Mouse (Mus musculus) hindbrain, embryonic 12.5 days (tissue): ENCODE results near the gene Ccdc69. TPM values are rescaled to one million over a fixed set of nuclear protein-coding genes. Genes with fewer than 3 reads are reported as not detected.

Experiments
- ATAC-seq: fragments of 200-750 bp; cut with Nextera tagmentation; 2 replicates; pipeline ENCODE4 v1.8.0; 2017; ENCODE audit warnings: moderate TSS enrichment; ENCODE audit not compliant: low FRiP score
- H3K27ac ChIP-seq: fragments of 300-500 bp; sonication (generic); 2 replicates; pipeline ENCODE4 v1.5.1; 2016; ENCODE audit warnings: mild to moderate bottlenecking
- H3K27me3 ChIP-seq: fragments of 300-500 bp; sonication (generic); 2 replicates; pipeline ENCODE4 v1.6.1; 2016; ENCODE audit warnings: mild to moderate bottlenecking
- H3K36me3 ChIP-seq: fragments of 300-500 bp; sonication (generic); 2 replicates; pipeline ENCODE4 v1.6.1; 2016; ENCODE audit warnings: mild to moderate bottlenecking
- H3K4me1 ChIP-seq: fragments of 300-500 bp; sonication (generic); 2 replicates; pipeline ENCODE4 v1.6.1; 2016
- H3K4me2 ChIP-seq: fragments of 300-500 bp; sonication (generic); replicated peaks from 2 replicates; pipeline ENCODE4 v1.6.1; 2016; ENCODE audit warnings: mild to moderate bottlenecking
- H3K4me3 ChIP-seq: fragments of 300-500 bp; sonication (generic); 2 replicates; pipeline ENCODE4 v1.5.1; 2016; ENCODE audit warnings: mild to moderate bottlenecking
- H3K9ac ChIP-seq: fragments of 300-500 bp; sonication (generic); 2 replicates; pipeline ENCODE4 v1.6.1; 2016; ENCODE audit warnings: mild to moderate bottlenecking, moderate library complexity
- H3K9me3 ChIP-seq: fragments of 300-500 bp; sonication (generic); replicated peaks from 2 replicates; pipeline ENCODE4 v1.6.1; 2016; ENCODE audit warnings: mild to moderate bottlenecking
- WGBS: fragments of 180-500 bp; shearing (Covaris S2); methylation state at CpG from one replicate; pipeline ENCODE4 v1.1.7; 2016; 5-methylcytosine and 5-hydroxymethylcytosine counted together
- polyA plus RNA-seq: library from polyadenylated mRNA; unstranded; fragments of >200 nt; fragmentation: Nextera tagmentation; extraction: Ambion mirVana; gene quantifications from 2 replicates; pipeline ENCODE4 v1.2.1, GENCODE M21; 2016

The Ccdc69 gene
- polyA plus RNA-seq, 1 experiment from 2014 or later: 0.49 TPM

- H3K27me3 ChIP-seq: no peaks in the 10 kb centered on the region
- H3K4me2 ChIP-seq: no peak overlapping the region
- H3K9ac ChIP-seq: no peak overlapping the region
- no peak overlapping the region for H3K4me3 ChIP-seq
- no peaks in the 10 kb centered on the region for H3K4me1 ChIP-seq
- H3K9me3 ChIP-seq: no peaks in the 10 kb centered on the region
- no peak for ATAC-seq
- 70% methylated on average over 2 of the region's 2 CpGs for WGBS
- no peak overlapping the region for H3K27ac ChIP-seq
- no peaks in the 10 kb centered on the region for H3K36me3 ChIP-seq
These were observed 12.0 kb upstream of the Ccdc69 start for GRCm38 (mm10) chr11:55089892-55090291.

GRCm38 (mm10) chr11:55087006-55087405, 9.1 kb upstream of the Ccdc69 start:
- H3K36me3 ChIP-seq: no peaks in the 10 kb centered on the region
- no peak overlapping the region for H3K4me3 ChIP-seq
- no peak for ATAC-seq
- H3K4me2 ChIP-seq: no peak overlapping the region
- no peaks in the 10 kb centered on the region for H3K4me1 ChIP-seq
- H3K9me3 ChIP-seq: no peaks in the 10 kb centered on the region
- H3K27me3 ChIP-seq: no peaks in the 10 kb centered on the region
- 6% methylated on average over 10 of the region's 10 CpGs for WGBS
- no peak overlapping the region for H3K9ac ChIP-seq
- no peak overlapping the region for H3K27ac ChIP-seq

GRCm38 (mm10) chr11:55085396-55085795, 7.5 kb upstream of the Ccdc69 start:
- Histone ChIP-seq H3K4me2 (no peak overlapping the region), H3K36me3 (no peaks in the 10 kb centered on the region), H3K27me3 (no peaks in the 10 kb centered on the region), H3K4me3 (no peak overlapping the region), H3K4me1 (no peaks in the 10 kb centered on the region), H3K27ac (no peak overlapping the region), H3K9me3 (no peaks in the 10 kb centered on the region), H3K9ac (no peak overlapping the region)
- 74% methylated on average over 5 of the region's 5 CpGs for WGBS
- no peak for ATAC-seq

GRCm38 (mm10) chr11:55084629-55085028, 6.7 kb upstream of the Ccdc69 start:
- Histone ChIP-seq H3K4me3 (no peak overlapping the region), H3K9me3 (no peaks in the 10 kb centered on the region), H3K27me3 (no peaks in the 10 kb centered on the region), H3K4me2 (no peak overlapping the region), H3K9ac (no peak overlapping the region), H3K27ac (no peak overlapping the region), H3K4me1 (no peaks in the 10 kb centered on the region), H3K36me3 (no peaks in the 10 kb centered on the region)
- 78% methylated on average over 4 of the region's 4 CpGs for WGBS
- ATAC-seq: no peak

GRCm38 (mm10) chr11:55081206-55081605, 3.3 kb upstream of the Ccdc69 start:
- no peaks in the 10 kb centered on the region for H3K36me3 ChIP-seq
- no peak for ATAC-seq
- H3K9me3 ChIP-seq: no peaks in the 10 kb centered on the region
- no peak overlapping the region for H3K4me2 ChIP-seq
- no peak overlapping the region for H3K4me3 ChIP-seq
- H3K27me3 ChIP-seq: peaks cover 24% of the 10 kb centered on the region
- peaks cover 10% of the 10 kb centered on the region for H3K4me1 ChIP-seq
- 93% methylated on average over 9 of the region's 9 CpGs for WGBS
- H3K9ac ChIP-seq: no peak overlapping the region
- no peak overlapping the region for H3K27ac ChIP-seq

- H3K4me3 ChIP-seq: no peak overlapping the region
- H3K4me1 ChIP-seq: peaks cover 10% of the 10 kb centered on the region
- no peak for ATAC-seq
- H3K36me3 ChIP-seq: no peaks in the 10 kb centered on the region
- H3K27me3 ChIP-seq: peaks cover 24% of the 10 kb centered on the region
- H3K9me3 ChIP-seq: no peaks in the 10 kb centered on the region
- no peak overlapping the region for H3K9ac ChIP-seq
- 58% methylated on average over 4 of the region's 4 CpGs for WGBS
- no peak overlapping the region for H3K27ac ChIP-seq
- H3K4me2 ChIP-seq: no peak overlapping the region
These were observed 1.2 kb upstream of the Ccdc69 start for GRCm38 (mm10) chr11:55079180-55079579.

- H3K4me1 ChIP-seq: peaks cover 10% of the 10 kb centered on the region
- no peak overlapping the region for H3K4me3 ChIP-seq
- 43% methylated on average over 3 of the region's 3 CpGs for WGBS
- no peak overlapping the region for H3K27ac ChIP-seq
- H3K9me3 ChIP-seq: no peaks in the 10 kb centered on the region
- no peak for ATAC-seq
- no peaks in the 10 kb centered on the region for H3K36me3 ChIP-seq
- H3K27me3 ChIP-seq: peaks cover 24% of the 10 kb centered on the region
- no peak overlapping the region for H3K9ac ChIP-seq
- peak overlapping the region; percentile 88 for H3K4me2 ChIP-seq
These were observed 571 bp upstream of the Ccdc69 start for GRCm38 (mm10) chr11:55078502-55078901.

- whole genome bisulfite sequencing: 92% methylated on average over 5 of the region's 5 CpGs
- Histone ChIP-seq H3K4me1 (peaks cover 10% of the 10 kb centered on the region), H3K36me3 (no peaks in the 10 kb centered on the region), H3K4me2 (no peak overlapping the region), H3K9ac (no peak overlapping the region), H3K27me3 (peaks cover 24% of the 10 kb centered on the region), H3K9me3 (no peaks in the 10 kb centered on the region), H3K4me3 (no peak overlapping the region), H3K27ac (no peak overlapping the region)
- no peak for ATAC-seq
These were observed 1.7 kb downstream of the Ccdc69 start for GRCm38 (mm10) chr11:55076234-55076633.

GRCm38 (mm10) chr11:55075602-55076001, 2.3 kb downstream of the Ccdc69 start:
- Histone ChIP-seq H3K9ac (no peak overlapping the region), H3K4me2 (no peak overlapping the region), H3K9me3 (no peaks in the 10 kb centered on the region), H3K36me3 (no peaks in the 10 kb centered on the region), H3K4me1 (peaks cover 10% of the 10 kb centered on the region), H3K4me3 (no peak overlapping the region), H3K27ac (no peak overlapping the region), H3K27me3 (peaks cover 24% of the 10 kb centered on the region)
- WGBS: 71% methylated on average over 2 of the region's 2 CpGs
- no peak for ATAC-seq

- 73% methylated on average over 10 of the region's 10 CpGs for WGBS
- Histone ChIP-seq H3K27me3 (peaks cover 10% of the 10 kb centered on the region), H3K4me3 (no peak overlapping the region), H3K9me3 (no peaks in the 10 kb centered on the region), H3K9ac (no peak overlapping the region), H3K27ac (no peak overlapping the region), H3K36me3 (no peaks in the 10 kb centered on the region), H3K4me2 (no peak overlapping the region), H3K4me1 (peaks cover 10% of the 10 kb centered on the region)
- ATAC-seq: no peak
These were observed 4.7 kb downstream of the Ccdc69 start for GRCm38 (mm10) chr11:55073191-55073590.

GRCm38 (mm10) chr11:55072467-55072866, 5.5 kb downstream of the Ccdc69 start:
- Histone ChIP-seq H3K4me2 (no peak overlapping the region), H3K4me3 (no peak overlapping the region), H3K9ac (no peak overlapping the region), H3K36me3 (no peaks in the 10 kb centered on the region), H3K27me3 (peaks cover 8% of the 10 kb centered on the region), H3K27ac (no peak overlapping the region), H3K9me3 (no peaks in the 10 kb centered on the region), H3K4me1 (peaks cover 4% of the 10 kb centered on the region)
- WGBS: 82% methylated on average over 8 of the region's 8 CpGs
- ATAC-seq: no peak

GRCm38 (mm10) chr11:55071344-55071743, 6.6 kb downstream of the Ccdc69 start:
- H3K4me2 ChIP-seq: no peak overlapping the region
- whole genome bisulfite sequencing: 91% methylated on average over 5 of the region's 5 CpGs
- H3K9ac ChIP-seq: no peak overlapping the region
- no peak overlapping the region for H3K27ac ChIP-seq
- H3K27me3 ChIP-seq: no peaks in the 10 kb centered on the region
- H3K4me3 ChIP-seq: no peak overlapping the region
- no peak for ATAC-seq
- H3K36me3 ChIP-seq: no peaks in the 10 kb centered on the region
- no peaks in the 10 kb centered on the region for H3K4me1 ChIP-seq
- H3K9me3 ChIP-seq: no peaks in the 10 kb centered on the region

GRCm38 (mm10) chr11:55069023-55069422, 8.9 kb downstream of the Ccdc69 start:
- Histone ChIP-seq H3K36me3 (no peaks in the 10 kb centered on the region), H3K4me2 (no peak overlapping the region), H3K4me1 (no peaks in the 10 kb centered on the region), H3K9ac (no peak overlapping the region), H3K4me3 (no peak overlapping the region), H3K27me3 (no peaks in the 10 kb centered on the region), H3K27ac (no peak overlapping the region), H3K9me3 (no peaks in the 10 kb centered on the region)
- ATAC-seq: 0 out of 2 replicates have a peak, but pooled peaks have one; percentile 32
- WGBS: 45% methylated on average over 2 of the region's 2 CpGs
